Mouse (Mus musculus): ENCODE measurements around the gene A2ml1. TPM values are rescaled to one million over a fixed set of nuclear protein-coding genes. Genes with fewer than 3 reads are reported as not detected.
"Not testable (repeated sequence)": the region's sequence is repeated elsewhere in the genome, so short reads cannot be mapped to it uniquely, and the experiment has no call there.

Gene A2ml1
- polyA plus RNA-seq (2015; fragmentation: Nextera tagmentation; extraction: Ambion mirVana): 10.1 and 10.8 TPM in 2 replicates

DNA sequence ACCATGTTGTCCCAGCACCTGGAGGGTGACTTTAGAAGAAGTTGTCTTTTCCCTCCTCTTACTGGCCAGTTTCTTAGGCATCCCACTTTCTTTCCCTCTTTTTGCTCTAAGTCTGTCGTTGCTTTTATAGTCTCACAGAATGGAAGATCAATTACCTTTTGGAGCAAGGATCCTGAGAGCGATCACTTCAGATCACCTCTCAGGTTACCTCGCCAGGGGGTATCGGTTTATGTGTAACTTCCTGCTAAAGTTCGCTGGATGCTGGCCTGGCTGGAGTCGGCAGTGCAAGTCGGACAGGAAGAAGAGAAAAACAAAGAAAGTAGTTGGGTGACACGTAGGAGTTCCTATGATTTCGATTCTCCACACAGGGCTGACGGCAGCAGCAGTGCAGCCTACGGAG, at the start of gene A2ml1:
Gene A2ml1, minus strand, starts transcription at position 101 of the 400 bp plus-strand sequence.
- H3K4me2 ChIP-seq (replicated peaks; ENCODE audit: low read depth, low read length): no peak within 1 kb of the TSS
- 56% methylated on average over 11 of the region's 11 CpGs for WGBS

DNA sequence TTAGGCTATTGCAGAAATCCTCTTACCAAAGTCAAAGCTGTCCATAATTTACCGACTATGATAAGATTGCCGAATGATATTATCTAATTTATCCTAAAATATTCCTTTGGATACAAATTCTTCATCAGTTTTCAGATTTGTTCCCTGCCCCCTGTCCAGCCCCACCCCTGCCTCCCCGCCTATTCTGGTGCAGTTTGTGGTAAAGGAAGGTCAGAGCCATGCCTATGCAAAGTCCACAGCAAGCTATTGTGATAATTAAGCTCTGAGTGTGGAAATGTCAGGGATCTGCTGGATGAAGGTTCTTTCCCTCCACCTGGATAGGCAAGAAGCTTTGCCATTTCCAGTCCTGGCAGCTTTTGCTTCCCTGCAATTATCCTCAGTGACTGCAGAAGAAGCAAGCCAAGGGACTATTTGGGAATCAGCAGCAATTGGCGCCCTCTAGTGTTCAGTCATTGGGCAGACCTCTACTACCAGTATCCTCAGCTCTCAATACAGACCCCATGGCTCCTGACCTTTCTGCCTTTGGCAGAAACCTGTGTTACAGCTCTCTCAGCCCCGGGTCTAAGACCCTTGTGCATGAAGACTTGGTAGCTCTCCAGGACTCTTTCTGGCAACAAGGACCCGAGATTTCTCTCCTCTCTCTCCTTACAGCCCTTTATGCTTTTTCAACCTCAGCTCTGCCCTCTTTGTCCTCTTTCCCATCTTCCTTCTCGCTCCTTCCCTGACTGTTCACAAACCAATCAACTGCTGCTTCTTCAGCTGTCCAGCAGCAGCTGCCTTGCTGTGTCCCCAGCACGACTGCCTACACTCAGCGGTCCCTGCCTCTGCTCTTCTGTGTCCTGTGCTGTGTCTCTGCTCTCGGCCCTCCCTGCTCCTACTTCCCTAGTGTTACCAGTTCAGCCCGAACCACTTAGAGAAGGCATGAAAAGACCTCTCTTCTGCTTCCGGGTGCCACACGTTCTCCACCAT, 48.6 kb upstream of the A2ml1 start:
- DNase-seq (ENCODE audit: low spot score) (peak; percentile 68), ATAC-seq (peak; percentile 77)
- not testable (repeated sequence) for H3K4me3 ChIP-seq (ENCODE audit: low read depth, low read length); H3K27me3 ChIP-seq (replicated peaks; ENCODE audit: insufficient read depth, low read length); H3K9ac ChIP-seq (replicated peaks; ENCODE audit: low read depth); H3K27ac ChIP-seq (ENCODE audit: low read length); H3K4me2 ChIP-seq (replicated peaks; ENCODE audit: low read depth, low read length); H3K36me3 ChIP-seq (ENCODE audit: insufficient read depth, low read length); H3K4me1 ChIP-seq (ENCODE audit: insufficient read depth, low read depth, low read length); H3K9me3 ChIP-seq (ENCODE audit: low read length)
- WGBS: 39% methylated on average over 13 of the region's 13 CpGs
- peak; percentile 81 for TF ChIP-seq CTCF (IDR thresholded peaks at IDR 0.05)

More for the DNA sequence above, at the start of gene A2ml1:
- Histone ChIP-seq H3K9me3 (ENCODE audit: low read length) (no peaks in the 10 kb centered on the region), H3K4me3 (ENCODE audit: low read depth, low read length) (no peak within 1 kb of the TSS), H3K27ac (ENCODE audit: low read length) (no peak within 1 kb of the TSS), H3K9ac (replicated peaks; ENCODE audit: low read depth) (no peak within 1 kb of the TSS), H3K27me3 (replicated peaks; ENCODE audit: insufficient read depth, low read length) (no peaks in the 10 kb centered on the region), H3K36me3 (ENCODE audit: insufficient read depth, low read length) (no peaks in the 10 kb centered on the region), H3K4me1 (ENCODE audit: insufficient read depth, low read depth, low read length) (no peaks in the 10 kb centered on the region)
- ATAC-seq (no peak), DNase-seq (ENCODE audit: low spot score) (no peak)
- TF ChIP-seq CTCF (IDR thresholded peaks at IDR 0.05): no peak
- no peak for TF ChIP-seq EP300 (IDR thresholded peaks at IDR 0.05)

DNA sequence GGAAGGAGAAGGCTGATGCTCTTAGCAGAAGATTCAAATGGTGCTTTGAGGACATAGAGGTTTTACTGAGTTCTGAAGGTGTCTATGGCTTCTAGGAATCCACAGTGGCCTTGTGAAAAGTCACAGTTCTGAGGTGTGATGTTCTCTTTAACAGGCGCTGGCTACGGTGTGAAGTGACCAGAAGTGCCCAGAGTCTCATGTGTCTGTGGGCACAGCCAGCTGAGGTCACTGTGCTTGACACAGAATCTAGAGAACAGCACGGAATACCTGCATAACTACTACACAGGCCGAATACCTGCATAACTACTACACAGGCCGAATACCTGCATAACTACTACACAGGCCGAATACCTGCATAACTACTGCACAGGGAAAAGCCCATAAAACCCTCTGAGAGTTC, 43.8 kb upstream of the A2ml1 start:
- not testable (repeated sequence) for H3K4me3 ChIP-seq (ENCODE audit: low read depth, low read length); H3K27me3 ChIP-seq (replicated peaks; ENCODE audit: insufficient read depth, low read length); H3K36me3 ChIP-seq (ENCODE audit: insufficient read depth, low read length); H3K9me3 ChIP-seq (ENCODE audit: low read length); DNase-seq (ENCODE audit: low spot score); H3K4me1 ChIP-seq (ENCODE audit: insufficient read depth, low read depth, low read length); ATAC-seq; H3K27ac ChIP-seq (ENCODE audit: low read length); H3K4me2 ChIP-seq (replicated peaks; ENCODE audit: low read depth, low read length); H3K9ac ChIP-seq (replicated peaks; ENCODE audit: low read depth)
- WGBS: 87% methylated on average over 6 of the region's 6 CpGs

DNA sequence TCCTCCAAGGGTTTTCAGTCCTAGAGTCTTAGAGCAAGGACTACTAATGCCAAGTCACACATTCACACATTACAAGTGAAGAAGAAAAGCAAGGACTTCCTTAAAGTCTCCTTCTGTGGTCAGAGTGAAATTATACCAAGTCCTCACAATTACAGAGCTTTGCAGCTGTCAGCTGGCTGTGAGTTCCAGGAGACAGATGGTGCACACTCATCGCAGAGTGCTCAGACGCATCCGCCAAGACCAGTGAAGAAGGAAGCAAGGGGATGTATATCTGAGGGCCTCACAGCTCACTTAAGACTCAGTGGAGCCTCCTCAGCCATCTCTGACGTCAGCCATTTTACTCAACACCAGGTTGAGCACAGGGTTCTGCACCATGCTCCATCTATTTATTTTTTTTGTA, 43.0 kb upstream of the A2ml1 start:
- no peaks in the 10 kb centered on the region for H3K4me1 ChIP-seq (ENCODE audit: insufficient read depth, low read depth, low read length)
- H3K36me3 ChIP-seq (ENCODE audit: insufficient read depth, low read length): no peaks in the 10 kb centered on the region
- no peaks in the 10 kb centered on the region for H3K27me3 ChIP-seq (replicated peaks; ENCODE audit: insufficient read depth, low read length)
- no peak overlapping the region for H3K27ac ChIP-seq (ENCODE audit: low read length)
- 66% methylated on average over 4 of the region's 4 CpGs for WGBS
- no peak for DNase-seq (ENCODE audit: low spot score)
- ATAC-seq: no peak
- H3K9me3 ChIP-seq (ENCODE audit: low read length): no peaks in the 10 kb centered on the region
- no peak overlapping the region for H3K9ac ChIP-seq (replicated peaks; ENCODE audit: low read depth)
- no peak overlapping the region for H3K4me3 ChIP-seq (ENCODE audit: low read depth, low read length)
- no peak overlapping the region for H3K4me2 ChIP-seq (replicated peaks; ENCODE audit: low read depth, low read length)
- TF ChIP-seq EP300 (IDR thresholded peaks at IDR 0.05) (no peak), CTCF (IDR thresholded peaks at IDR 0.05) (no peak)

DNA sequence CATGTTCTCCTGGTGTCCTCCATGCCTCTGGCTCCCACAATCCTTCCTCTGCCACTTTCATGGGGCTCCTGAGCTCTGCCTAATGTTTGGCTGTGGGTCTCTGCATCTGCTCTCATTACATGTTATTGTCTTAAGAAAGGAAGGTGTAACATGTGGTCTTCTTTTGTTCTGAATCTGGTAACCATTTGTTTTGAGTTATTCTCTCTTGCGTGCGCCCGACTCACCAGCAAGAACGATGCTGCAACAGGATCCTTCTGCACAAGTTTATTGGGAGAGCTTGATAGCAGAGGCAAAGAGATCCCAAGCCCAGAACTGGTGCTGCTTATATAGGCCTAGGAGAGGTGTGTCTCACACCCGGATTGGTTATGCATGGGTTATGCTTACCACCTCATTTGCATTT, 42.0 kb upstream of the A2ml1 start, which contains the start of gene Klrb1a:
Gene Klrb1a, minus strand, starts transcription at position 101 of the 400 bp plus-strand sequence.
- H3K36me3 ChIP-seq (ENCODE audit: insufficient read depth, low read length); ATAC-seq; H3K4me2 ChIP-seq (replicated peaks; ENCODE audit: low read depth, low read length); H3K9me3 ChIP-seq (ENCODE audit: low read length); H3K4me1 ChIP-seq (ENCODE audit: insufficient read depth, low read depth, low read length); H3K27me3 ChIP-seq (replicated peaks; ENCODE audit: insufficient read depth, low read length); H3K4me3 ChIP-seq (ENCODE audit: low read depth, low read length); H3K9ac ChIP-seq (replicated peaks; ENCODE audit: low read depth); DNase-seq (ENCODE audit: low spot score); H3K27ac ChIP-seq (ENCODE audit: low read length): not testable (repeated sequence)
- 93% methylated on average over 5 of the region's 5 CpGs for WGBS

DNA sequence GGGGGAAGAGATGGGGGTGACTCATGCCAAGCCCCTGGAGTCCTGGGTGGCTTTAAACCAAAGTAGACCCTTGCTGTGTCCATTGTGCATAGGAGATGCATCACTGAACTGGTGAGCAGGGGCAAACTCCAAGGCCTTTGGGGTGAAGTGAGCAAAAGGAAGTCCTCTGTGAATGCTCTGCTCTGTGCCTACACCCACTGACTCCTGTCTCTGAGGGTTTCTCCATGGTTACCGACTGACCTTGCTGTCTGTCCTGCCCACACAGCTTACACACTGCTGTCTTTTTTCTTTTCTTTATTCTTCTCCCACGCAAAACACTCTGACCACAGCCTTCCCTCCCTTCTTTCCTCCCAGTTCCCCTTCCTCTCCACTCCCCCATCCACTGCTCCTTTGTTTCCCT, 41.3 kb upstream of the A2ml1 start:
- Histone ChIP-seq H3K9me3 (ENCODE audit: low read length) (no peaks in the 10 kb centered on the region), H3K27me3 (replicated peaks; ENCODE audit: insufficient read depth, low read length) (no peaks in the 10 kb centered on the region), H3K4me3 (ENCODE audit: low read depth, low read length) (no peak overlapping the region), H3K27ac (ENCODE audit: low read length) (no peak overlapping the region), H3K36me3 (ENCODE audit: insufficient read depth, low read length) (no peaks in the 10 kb centered on the region), H3K9ac (replicated peaks; ENCODE audit: low read depth) (no peak overlapping the region), H3K4me2 (replicated peaks; ENCODE audit: low read depth, low read length) (no peak overlapping the region), H3K4me1 (ENCODE audit: insufficient read depth, low read depth, low read length) (no peaks in the 10 kb centered on the region)
- ATAC-seq: no peak
- DNase-seq (ENCODE audit: low spot score): no peak
- 63% methylated on average over 2 of the region's 2 CpGs for WGBS
- no peak for TF ChIP-seq CTCF (IDR thresholded peaks at IDR 0.05)
